Mouse (Mus musculus): ENCODE results near the gene Chst15. TPM values are rescaled to one million over a fixed set of nuclear protein-coding genes. Genes with fewer than 3 reads are reported as not detected.

Gene Chst15
- 10 to 100 TPM; 33.8 to 37.6 TPM for total RNA-seq (2021)
- long read RNA-seq, experiment 1, full-length matches to known transcripts = 6 of 14 reads
- long read RNA-seq, experiment 1, partial matches to known transcripts = 1 of 14 reads
- long read RNA-seq, experiment 1, other reads (novel, unspliced or antisense) = 7 of 14 reads
- long read RNA-seq, experiment 2, full-length matches to known transcripts = 4 of 16 reads
- long read RNA-seq, experiment 2, partial matches to known transcripts = 1 of 16 reads
- long read RNA-seq, experiment 2, other reads (novel, unspliced or antisense) = 11 of 16 reads

DNA sequence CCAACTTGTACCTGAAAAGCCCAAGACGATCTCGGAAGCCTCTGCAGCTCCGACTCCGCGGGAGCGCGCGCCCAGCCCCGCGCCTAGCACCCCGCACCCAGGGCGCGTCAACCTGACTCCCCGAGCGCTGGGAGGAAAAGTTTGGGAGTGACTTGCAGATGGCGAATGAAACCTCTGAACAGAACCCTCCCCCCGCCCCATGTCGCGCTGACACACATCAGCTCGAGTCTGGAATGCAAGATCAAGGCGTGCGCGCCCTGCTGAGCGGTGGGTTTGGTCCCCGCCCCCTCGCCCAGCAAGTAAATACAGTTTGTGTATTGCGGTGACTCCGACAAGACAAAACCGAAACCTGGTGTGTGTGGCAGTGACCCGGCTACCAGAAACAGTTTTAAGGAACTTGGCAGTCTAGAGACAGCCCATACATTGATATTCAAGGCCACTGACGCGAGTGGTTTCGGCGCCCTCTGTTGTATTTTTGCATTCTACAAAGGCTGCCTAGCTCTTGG lies at the start of gene Chst15:
Gene Chst15, minus strand, starts transcription at position 193 of the 506 bp plus-strand sequence.
- peak; percentile 54 to 68 for DNase-seq (ENCODE audit: low spot score in 2 of 2)

DNA sequence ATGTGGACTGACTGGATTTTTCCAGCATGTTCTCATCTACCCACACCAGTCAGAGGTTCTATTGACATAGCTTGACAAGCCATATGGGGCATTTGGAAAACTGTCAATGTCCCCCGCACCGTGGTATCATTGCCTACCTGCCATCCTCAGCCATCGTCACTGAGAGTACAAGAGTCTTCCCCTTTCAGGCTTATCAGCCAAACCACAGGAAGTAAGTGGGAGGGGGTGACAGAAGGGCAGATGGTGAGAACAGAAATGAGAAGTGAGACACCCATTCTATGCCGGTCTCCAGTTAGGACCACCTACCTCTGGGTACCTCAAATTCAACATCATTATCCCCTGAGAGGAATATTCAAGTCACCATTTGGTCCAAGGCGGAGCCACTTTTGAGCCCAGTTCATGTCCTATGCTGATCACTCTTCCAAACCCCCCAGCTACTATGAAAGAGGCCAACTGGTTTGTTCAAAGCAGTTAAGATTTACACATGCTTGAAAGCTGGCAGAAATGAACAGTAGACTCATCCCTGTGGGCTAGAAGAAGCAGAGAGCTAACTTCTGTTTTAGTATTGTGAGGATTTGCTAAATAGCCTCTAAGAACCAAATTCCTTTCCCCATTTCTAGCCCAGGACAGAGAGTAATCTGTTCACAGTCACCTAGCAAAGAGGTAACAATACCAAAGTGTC lies 48.8 kb upstream of the Chst15 start:
- no peak for DNase-seq (ENCODE audit: low spot score in 2 of 2)

- DNase-seq (ENCODE audit: low spot score in 2 of 2) = no peak
Measured at GRCm38 (mm10) chr7:132365111-132365510, 48.1 kb upstream of the Chst15 start.

DNA sequence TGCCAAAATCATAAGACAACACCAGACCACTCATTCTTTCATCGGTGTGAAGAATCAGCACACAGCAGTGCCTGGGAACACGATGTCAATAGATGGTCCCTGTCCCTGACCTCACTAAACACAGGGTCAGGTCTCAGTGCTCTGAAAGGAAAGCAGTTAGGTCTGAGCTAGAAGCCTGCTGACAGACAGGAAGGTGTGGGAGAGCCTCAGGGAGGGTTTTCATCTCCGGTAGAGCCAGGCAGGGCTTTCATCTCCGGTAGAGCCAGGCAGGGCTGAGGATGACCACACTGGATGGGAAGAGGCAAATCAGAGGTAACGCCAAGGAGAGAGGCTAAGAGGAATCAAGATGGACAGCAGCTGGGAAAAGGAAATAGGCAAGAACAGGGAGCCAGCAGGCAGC lies 47.5 kb upstream of the Chst15 start:
- no peak for DNase-seq (ENCODE audit: low spot score in 2 of 2)

DNA sequence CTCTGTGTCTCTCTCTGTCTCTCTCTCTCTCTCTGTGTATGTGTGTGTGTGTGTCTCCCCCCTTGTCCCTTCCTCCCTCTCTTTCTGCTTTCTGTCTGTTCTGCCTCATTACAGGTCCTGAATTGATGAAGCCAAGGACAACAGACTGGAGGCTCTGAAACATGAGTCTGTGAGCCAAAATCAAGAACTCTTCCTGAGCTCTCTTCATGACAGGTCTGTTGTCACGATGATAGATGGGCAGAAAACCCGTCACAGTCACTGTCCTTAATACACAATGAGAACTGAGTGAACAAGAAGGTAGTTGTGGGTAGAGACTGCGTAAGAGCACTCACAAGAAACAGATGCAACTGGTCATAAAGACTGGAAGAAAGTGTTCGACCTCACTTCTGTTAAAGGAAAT lies 43.3 kb upstream of the Chst15 start:
- DNase-seq (ENCODE audit: low spot score in 2 of 2) = no peak

GRCm38 (mm10) chr7:132358709-132359108 lies 41.7 kb upstream of the Chst15 start:
- DNase-seq (ENCODE audit: low spot score in 2 of 2) = no peak

DNA sequence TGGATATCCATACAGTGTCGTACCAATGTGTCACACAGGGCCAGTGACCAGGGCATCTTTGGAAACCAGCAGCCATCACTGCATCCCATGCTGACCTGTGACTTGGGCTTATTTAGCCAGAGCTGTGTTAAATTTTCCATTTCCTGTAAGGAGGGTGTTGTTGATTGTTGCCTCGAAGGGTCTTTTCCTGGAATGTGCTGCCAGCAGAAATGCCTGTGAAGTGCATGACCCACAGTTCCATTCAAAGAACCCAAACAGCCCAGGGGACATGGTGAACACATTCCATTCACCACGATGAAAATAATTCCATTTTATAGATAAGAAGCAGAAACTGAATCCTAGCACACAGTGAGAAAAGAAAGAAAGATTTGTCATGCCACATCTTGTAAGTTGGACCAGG lies 41.2 kb upstream of the Chst15 start:
- DNase-seq (ENCODE audit: low spot score in 2 of 2) = no peak

GRCm38 (mm10) chr7:132357841-132358237 lies 40.8 kb upstream of the Chst15 start:
- DNase-seq (ENCODE audit: low spot score in 2 of 2) = no peak

DNA sequence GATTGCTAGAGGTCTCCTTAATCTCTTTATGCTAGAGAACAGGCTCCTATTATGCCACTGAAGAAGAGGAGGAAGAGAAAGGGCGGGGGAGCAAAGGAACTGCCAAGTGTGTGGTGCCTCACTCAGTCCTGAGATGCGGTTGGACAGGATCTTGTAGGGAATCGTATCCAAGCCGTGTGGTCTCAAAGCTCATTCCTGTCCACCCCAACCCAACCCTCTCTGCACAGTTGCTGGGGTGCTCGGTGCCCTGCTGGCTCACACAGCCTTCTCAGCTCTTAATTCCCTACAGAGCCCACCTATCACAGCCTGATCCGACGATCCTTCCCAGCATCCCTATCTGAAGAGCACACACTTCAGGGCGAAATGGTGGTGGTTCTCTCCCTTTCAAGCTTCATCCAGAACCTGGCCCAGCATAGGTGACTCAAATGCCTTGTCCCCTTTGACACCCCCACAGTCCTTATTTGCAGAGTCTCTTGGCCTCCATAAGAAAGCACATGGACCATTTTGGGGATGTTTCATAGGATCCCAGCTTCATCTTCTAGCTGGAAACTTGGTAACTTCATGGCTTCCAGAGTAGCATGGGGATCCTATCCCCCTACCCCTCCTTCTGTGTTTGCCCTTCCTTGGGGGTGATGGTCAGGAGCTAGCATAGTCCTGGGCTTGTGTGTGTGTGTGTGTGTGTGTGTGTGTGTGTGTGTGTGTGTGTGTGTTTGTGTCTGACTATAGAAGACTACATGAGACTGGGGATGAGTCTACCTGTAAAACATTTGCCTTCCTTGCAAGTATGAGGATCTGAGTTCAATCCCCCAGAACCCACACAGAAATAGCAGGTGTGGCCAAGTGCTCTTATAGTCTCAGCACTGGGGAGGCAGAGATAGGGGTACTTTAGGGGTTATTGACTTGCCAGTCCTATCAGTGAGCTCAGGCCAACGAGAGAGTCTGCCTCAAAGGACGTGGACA lies 40.1 kb upstream of the Chst15 start:
- DNase-seq (ENCODE audit: low spot score in 2 of 2) = no peak

GRCm38 (mm10) chr7:132356185-132356584 lies 39.2 kb upstream of the Chst15 start:
- DNase-seq (ENCODE audit: low spot score in 2 of 2) = no peak

- no peak for DNase-seq (ENCODE audit: low spot score in 2 of 2)
Measured at GRCm38 (mm10) chr7:132355767-132356166, 38.7 kb upstream of the Chst15 start.

DNA sequence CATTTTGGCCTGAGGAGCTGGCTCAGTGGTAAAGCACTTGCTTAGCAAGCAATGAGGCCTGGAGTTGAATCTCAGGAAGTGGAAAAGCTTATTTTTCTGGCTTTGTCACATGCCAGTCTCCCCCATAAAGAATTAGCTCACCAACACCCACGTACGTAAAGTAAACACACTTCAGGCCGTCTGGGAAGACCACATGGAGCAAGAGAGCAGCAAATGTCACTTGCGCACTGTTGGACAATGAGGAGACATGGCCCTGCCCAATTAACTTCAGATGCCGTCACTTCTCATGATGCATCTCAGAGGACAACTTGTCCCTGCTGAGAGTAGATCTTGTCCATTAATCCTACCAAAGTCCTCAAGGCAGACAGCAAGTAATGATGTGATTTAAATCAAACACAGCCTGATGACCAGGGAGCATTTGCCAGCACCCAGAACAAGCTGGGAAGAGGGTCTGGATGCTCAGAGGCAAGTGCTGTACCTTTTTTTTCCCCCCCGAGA lies 32.1 kb upstream of the Chst15 start:
- no peak for DNase-seq (ENCODE audit: low spot score in 2 of 2)

GRCm38 (mm10) chr7:132347273-132348045 lies 30.4 kb upstream of the Chst15 start:
- no peak for DNase-seq (ENCODE audit: low spot score in 2 of 2)

DNA sequence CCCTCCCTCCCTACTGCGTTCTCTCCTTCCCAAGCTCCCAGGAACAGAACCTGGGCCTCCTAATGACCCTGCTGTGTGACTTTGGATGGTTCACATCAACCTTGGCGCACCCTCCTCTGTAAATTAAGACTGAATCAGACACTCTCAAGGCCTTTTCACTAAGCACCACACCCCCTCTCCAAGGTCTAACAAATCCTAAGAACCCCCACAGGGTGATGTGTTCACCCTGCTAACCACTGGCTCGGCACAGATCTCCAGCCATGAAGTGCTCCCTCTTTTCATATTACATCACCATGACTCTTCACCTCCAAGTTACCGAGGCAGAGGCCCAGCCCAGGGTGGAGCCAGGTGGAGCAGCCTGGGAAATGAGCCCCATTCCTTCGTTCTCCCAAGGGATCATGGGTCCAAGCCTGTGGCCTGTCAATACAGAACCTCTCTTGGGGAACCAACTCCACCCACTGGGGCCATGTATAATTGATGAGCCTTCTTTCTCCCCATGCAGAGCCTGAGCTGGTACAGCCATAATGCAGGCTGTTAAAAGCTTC lies 28.6 kb upstream of the Chst15 start:
- DNase-seq (ENCODE audit: low spot score in 2 of 2) = no peak

- no peak for DNase-seq (ENCODE audit: low spot score in 2 of 2)
Measured at GRCm38 (mm10) chr7:132344606-132345005, 27.6 kb upstream of the Chst15 start.

DNA sequence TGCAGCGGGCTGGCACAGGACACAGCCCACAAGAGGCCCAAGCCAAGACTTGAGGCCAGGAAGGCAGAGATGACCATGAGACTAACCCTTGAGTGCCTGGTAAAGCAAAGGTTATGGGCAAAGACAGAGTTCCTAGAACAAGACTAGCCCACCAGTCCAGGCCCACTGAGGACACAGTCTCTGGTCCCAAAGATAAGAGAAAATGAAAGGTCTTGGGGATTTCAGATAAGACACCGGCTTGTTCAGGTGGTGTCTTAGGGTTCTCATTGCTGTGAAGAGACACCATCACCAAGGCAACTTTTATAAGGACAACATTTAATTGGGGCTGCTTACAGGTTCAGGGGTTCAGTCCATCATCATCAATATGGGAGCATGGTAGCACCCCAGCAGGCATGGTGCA lies 26.9 kb upstream of the Chst15 start:
- DNase-seq (ENCODE audit: low spot score in 2 of 2) = no peak

DNA sequence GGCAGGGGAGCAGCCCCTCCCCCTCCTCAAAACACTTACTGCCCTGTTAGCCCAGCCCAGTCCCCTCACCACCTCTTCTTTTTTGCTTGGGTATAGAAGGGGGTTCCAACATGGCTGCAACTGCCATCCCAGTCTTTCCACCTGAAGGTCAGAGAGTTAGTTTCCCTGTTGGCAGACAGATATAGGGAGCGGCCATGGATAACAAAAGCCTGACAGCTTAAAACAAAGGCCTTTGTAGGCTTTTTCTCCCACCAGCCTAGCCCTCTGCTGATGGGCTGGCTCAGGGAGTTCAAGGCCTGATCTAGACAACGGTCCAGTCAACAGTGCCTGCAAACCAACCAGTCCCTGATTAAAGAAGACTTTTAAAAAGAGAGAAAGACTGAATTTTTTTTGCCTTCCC lies 26.1 kb upstream of the Chst15 start:
- DNase-seq (ENCODE audit: low spot score in 2 of 2) = no peak

GRCm38 (mm10) chr7:132339041-132339839 lies 22.2 kb upstream of the Chst15 start:
- no peak for DNase-seq (ENCODE audit: low spot score in 2 of 2)

DNA sequence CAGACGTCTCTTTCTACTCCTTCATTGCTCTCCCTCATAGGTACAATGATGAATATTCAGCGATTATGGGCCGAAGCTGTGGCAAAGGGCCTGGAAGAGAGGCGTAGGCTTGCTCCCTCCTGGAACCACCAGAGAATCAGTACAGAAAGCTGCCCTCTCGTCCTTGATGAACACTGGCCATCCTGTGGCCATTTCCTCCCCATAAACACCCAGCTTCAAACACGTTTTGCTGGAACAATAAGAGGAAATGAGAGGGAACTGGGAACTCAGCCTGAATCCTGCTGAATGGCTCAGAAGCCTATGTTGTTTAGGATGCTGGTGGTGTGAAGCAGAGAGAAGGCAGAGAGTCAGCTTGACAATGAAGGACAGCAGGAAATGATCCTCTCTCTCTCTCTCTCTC lies 21.3 kb upstream of the Chst15 start:
- no peak for DNase-seq (ENCODE audit: low spot score in 2 of 2)
